Mouse (Mus musculus) liver (tissue): ENCODE measurements around the gene Dao.

ENCODE experiments used
- DNase-seq: peaks from one replicate; pipeline ENCODE4 v3.0.0-alpha.2; 2020; ENCODE audit warnings: mixed read lengths

Gene Dao

DNA sequence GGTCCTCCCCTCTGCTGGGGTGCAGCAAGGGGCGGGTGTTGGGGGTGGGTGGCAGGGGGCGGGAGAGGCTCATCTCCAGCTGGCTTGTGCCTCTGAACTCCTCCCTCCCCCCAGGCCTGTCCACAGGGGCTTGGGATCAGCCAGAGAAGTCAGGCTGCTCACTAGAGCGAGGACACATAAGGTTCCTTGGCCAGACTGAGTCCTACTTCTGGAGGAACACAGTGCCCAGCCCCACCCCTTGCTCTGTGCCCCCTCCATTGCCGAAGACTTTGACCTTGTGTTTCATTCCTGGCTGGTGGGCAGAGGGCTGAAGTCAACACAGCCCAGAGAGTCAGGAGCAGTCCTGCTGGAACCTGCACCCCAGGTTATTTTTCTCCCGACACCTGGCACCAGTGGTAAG lies at the start of gene Dao:
Gene Dao (plus strand): TSS at position 162 of the 400 bp plus-strand sequence.
- DNase-seq: no peak

DNA sequence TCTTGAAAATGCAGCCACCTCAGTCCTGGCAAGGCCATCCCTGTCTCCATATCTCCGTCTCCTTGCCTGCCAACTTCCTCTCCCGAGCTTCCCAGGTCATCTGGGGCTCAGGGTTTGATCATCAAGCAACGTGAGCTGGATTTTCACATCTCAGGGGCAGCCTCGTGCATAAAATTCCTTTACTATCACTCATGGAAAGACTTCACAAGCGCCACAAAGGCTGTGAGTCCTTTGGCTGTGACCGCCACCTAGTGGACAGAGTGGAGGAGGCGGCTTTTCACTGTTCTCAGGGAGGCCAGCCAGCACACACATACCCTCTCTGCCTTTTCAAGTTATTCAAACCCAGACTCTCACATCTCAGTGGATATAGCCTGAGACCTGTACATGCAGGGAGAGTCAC lies 49.1 kb upstream of the Dao start:
- peak; percentile 86 for DNase-seq

DNA sequence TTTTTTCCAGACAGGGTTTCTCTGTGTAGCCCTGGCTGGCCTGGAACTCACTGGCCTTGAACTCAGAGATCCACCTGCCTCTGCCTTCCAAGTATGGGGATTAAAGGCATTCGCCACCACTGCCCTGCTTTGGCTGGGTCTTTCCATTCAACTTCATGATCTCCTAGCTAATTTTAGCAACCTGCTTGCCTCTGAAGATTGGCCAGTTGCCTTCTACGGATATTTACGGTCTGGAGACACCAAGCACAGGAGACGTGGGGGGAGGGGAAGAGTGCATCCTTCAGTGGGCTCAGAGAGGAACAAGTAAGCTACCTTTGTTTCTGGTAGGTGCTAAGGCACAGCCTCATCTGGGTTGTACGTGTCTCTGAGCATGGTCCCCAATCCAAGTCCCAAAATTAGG lies 48.2 kb upstream of the Dao start:
- DNase-seq: no peak

DNA sequence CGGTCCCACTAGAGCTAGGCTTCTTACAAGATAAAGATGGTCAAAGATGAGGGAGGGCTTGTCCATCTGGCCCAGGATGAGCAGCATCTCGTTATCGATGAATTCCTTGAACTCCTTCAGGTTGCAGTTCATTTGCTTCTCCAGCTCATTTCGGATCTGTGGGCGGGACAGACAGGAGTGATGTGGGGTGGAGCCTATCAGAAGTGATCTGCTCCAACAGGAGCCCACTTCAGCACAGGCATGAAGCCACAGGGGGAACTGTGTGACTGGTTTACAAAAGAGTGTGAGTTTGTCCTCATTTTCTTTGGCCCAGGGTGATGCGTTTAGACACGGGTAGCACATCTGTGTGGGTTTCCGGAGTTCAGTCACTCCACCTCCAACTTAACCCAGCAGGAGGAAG lies 47.8 kb upstream of the Dao start:
- DNase-seq: no peak

DNA sequence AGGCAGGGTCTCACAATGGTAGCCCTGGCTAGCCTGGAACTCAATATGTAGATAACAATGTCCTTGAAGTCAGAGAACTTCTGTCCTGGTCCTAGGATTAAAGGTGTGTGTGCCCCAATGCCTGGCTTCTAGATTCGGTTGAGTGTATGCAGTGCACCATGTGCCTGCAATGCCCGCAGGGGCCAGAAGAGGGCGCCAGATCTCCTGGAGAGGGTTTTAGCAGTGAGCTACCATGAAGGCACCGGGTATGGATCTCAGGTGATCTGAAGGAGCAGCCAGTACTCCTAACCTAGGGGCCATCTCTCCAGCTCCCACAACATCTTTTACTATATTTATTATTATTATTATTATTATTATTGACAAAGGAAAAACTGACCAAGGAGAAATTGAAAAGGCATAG lies 47.0 kb upstream of the Dao start:
- peak; percentile 95 for DNase-seq

DNA sequence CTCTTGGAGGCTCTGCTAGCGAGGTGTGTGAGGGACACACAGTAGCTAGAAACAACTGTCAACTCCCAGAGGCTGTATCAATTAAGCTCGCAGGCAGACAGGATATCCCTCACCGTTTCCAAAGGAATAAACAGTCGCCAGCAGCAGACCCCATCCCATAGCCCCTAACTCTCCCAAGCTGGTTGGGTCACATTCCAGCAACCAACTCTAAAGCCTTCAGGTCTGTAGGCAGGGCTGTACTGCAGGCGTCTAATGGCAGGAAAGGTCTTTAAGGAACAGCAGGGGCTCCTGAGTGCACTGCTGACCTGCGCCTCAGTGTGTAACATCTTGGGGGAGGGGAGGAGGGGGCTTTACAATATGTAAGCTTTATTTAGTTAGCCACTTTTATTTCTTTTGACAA lies 44.5 kb upstream of the Dao start:
- DNase-seq: no peak

DNA sequence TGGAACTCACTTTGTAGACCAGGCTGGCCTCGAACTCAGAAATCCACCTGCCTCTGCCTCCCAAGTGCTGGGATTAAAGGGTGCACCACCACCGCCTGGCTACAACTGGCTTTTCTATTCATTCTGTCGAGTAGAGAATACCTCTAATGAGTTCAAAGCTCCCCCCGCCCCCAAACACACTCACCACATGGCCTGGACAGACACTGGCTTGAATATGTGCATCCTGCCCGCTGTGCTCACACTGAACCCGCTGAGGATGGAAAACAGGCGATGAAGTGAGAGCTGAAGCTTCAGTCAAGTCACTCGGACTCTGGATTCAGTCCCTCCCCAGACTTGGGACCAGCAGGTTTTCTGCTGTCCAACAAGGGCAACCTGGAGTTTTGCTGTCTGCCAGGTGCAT lies 43.1 kb upstream of the Dao start:
- no peak for DNase-seq

DNA sequence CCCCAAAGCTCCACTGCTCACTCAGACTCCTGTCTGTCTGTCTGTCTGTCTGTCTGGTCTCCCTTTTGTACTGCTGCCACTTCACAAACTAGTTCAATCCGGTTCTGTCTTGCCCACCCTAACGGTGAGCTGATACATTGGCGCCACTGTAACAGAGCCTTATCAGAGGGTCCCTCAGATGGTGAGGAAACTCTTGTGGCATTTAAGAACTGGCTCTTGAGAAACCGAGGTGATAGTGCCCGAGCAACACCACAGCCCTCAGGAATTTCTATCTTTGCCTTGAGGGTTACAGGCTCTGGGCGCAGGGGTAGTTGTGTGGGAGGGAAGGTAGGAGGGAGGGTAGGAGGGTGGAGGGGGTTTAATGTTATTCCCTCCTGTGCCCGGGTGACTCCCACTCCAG lies 41.7 kb upstream of the Dao start:
- no peak for DNase-seq

DNA sequence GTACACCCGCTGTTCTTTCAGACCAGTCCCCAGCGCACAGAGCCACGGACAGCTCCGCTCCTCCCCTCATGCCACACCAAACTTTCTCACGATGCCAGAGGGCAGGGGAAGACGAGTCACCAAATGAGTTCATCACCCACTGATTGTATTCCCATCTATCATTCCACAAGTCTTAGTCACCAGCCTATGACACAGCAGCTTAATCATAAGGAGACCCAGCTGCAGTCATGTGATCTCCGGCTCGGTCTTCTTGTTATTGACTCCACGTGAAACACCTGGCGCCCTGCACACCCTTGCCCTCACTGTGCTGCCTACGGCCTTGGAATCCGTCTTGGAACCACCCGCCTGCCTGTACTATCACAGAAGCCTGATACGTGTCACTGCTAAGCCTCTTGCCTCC lies 38.5 kb upstream of the Dao start:
- DNase-seq: no peak

DNA sequence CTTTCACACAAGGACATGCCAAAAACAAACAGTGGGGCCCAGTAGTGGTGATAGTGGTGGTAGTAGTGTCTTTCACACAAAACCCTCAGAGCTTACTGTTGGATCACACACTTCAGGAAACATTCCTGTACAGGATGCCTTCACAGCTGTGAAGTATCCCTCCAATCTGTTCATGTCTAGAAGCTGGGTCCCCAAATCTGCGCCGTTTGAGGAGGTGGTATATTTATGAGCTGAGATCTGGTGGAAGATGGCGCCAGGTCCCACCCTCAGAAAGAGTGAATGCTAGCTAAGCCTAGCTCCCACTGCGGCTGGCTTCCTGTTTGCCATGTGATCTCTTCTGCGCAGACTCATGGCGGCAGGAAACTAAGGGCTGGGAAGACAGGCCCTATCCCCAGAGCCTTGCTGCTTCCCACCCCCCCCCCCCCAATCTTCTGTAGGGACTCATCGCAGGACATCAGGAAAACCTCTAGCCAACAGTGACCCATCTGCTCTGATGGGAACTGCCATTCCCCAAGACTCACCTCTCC lies 37.8 kb upstream of the Dao start:
- no peak for DNase-seq

DNA sequence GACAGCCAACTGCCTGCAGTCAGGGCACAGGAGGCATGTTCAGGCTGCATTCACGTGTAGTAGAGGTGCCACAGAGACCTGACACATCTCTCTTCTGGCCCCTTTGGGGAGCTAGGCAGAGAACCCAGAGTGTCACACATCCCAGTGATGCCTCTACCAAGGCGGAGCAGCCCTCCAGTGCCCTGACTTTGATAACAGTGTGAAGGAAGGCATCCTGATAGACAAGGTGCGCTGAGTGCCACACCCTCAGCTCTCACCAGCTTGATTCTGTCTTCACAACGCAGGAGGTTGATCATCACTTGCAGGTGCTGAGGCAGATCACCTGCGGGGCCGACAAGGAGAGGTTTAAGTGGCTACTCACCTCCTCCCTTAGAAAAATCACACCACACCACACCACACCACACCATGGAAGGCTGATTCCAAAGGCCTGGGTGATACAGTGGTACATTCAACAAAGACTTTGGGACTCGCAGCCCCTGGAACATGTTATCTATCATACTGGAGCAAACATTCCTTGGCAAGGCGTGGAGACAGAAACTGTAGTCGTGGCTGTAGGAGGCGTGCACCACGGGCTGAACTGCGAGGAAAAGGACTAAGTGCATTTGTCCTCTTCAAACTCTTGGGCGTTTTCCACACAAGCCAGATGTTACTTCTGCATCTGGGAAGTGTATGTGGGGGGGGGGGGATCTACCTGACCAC lies 36.9 kb upstream of the Dao start:
- DNase-seq: peak; percentile 33

DNA sequence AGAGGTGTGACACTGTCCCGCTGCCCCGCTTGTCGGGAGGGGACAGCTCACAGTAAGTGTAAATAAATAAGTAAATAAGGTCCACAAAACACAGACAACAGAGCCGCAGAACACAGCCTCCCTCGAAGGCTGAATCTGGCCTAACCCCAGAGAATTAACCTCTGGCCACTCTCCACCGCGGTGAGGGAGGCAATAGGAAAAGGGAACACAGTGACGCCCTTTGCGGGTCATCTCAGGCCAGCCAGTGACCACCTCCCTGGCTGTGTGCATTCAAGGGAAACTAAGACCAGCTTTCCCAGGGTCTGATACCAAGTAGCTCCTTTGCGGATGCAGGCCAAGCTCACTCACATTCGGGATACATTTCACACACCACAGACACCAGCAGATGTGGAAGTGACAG lies 35.1 kb upstream of the Dao start:
- DNase-seq: no peak

DNA sequence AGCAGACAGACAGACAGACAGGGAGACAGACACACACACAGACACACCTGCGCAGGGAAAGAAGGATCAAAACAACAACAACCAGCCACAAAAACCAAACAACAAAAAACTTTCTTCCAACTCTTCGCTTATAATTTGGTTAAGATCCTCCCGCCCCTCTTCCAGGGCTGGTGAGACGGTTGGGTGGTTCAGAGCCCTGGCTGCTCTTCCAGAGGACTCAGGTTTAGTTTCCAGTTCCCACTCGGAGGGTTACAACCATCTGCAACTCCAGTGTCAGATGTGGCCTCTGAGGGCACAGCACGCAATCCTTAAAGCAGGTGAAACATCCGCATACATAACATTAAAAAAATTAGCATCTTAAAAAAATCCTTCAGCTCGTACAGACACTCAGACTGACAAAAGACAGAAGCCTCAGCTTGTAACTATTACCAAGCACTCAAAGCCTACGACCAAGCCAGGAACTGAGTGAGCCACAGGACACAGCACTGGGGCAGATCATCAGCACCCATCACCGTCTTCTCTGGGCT lies 32.0 kb upstream of the Dao start:
- no peak for DNase-seq

DNA sequence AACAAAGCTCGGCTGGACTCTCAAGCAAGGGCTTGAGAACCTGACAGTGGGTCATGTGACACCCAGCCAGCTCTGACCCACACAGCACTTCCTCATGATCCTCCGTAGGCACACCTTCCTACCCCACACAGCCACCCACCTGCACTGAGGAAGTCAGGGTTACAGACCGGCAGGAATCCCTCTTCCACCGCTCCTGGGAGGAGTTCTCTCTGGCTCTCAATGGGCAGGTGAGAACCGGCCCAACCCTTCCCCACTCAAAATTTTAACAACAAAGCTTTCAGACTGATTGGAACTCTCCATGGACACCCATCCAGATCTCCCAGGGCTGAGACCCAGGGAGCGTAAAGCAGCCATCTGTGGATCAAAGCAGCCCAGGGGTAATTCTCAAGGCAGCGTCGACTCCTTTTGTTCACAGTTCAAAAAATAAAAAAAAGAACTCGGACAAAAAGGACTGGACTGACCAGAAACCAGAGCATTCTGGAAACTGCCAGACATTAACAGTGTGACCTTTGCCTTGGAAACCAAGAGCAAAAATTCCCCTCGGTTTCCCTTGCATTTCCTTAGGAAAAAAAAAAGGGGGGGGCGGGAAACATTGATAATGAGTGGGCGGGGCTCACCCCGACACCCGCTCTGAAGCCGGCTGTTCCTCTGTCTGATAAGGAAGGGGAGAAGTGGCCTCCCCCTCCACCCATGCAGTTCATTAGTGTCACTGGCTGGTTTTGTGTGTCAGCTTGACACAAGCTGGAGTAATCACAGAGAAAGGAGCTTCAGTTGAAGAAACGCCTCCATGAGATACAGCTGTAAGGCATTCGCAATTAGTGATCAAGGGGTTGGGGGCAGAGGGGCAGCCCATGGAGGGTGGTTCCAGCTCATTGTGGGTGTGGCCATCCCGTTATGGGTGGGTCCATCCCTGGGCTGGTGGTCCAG lies 30.7 kb upstream of the Dao start:
- DNase-seq: peak; percentile 89

DNA sequence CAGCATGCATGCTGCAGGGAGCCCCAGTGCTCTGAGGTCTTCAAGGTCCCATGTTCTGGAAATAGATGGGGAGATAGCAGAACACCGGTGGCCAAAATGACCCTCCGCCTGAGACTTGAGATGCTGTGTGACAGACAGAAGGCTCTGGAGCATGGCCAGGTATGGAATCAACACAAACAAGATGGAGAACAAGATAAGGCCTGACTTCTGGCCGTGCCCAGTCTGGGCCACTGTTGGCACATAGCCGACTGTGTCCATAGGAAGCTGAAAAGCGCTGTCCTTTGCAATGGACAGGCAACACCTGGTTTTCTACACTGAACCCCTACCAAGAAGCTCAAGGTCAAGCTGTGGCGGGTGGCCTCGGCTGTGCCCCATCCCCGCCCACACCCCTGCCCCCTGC lies 29.7 kb upstream of the Dao start:
- peak; percentile 41 for DNase-seq

DNA sequence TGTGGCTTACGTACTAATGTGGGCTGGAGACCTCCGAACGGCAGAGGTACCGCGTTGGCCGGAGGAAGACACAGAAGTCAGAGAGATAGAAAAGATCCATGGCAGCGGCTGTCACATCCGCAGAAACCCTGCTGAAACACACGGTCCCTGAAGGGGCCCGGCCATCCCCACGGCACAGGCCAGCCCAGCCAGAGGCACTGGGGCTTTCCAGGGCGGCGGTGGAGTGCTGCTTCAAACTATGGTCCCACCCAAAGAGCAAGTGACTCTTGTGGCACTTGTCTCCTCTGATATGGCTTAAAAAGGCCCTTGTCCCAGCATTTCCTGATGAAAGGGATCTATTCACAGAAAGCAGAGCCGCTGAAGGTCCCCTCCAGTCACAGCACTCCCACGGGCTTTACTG lies 28.9 kb upstream of the Dao start:
- DNase-seq: peak; percentile 79

DNA sequence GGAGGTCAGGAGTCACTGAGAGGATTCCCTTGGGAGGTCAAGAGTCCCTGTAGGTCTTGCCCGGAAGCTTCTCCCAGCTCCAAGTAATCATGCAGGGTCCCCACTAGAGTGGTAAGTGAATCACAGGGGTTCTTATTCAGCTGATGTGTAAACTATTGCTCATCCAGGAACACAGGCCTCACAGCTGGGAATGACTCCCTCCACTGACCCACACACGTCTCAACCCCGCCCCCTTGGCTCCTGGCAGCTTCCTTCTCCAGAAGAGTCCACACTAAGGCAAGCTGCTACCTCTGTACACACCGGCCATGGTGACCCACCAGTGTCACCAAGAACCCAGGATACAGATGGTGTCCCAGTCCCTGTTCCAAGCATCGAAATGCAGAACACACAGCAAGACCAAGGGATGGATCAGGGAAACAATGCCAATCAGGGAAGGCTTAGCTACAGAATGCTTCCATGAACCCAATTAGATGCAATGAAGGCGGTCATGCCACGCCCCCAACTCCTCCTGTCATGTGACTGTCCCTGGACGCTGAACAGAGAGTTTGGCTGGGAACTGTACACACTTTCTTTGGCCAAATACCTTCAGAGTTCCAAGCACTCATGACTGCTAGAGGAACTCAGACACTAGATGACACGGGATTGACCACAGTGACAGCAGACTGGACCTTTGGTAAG lies 27.8 kb upstream of the Dao start:
- DNase-seq: peak; percentile 81

DNA sequence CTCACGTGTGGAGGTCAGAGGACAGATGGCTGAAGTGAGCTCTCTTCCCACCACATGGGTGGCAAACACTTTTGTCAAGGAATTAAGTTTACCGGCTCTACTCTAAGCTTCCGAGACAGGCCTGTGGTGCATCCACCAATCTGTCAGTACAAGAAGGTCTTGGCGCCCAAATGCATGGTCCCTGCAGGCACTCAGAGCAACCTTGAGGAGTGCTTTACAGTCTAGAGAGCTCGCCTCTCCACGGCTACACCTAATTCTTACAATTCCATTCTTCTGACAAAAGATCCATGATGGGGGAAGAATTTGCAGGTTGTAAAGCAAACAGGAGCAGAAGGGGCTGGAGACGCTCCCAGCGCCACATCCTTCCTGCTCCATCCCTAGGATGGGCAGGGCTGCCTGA lies 26.9 kb upstream of the Dao start:
- DNase-seq: no peak

DNA sequence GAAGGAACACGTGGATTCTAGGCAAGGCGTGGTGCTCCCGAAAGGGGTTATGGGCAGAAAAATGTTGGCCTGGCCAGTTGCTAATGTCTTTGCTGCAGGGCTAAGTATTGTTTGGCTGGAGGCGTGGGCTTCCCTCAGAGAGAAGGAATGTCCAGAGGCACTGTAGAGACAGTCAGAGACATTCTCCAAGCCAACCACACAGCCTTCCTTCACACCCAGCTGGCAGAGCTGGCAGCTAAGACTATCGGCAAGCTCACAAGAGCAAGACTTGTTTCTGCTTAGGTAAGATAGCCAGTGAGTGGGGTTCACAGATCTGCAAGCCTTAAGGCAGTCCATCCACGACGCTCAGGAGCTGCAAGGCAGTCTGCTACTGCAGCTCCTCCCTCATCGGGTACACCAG lies 26.2 kb upstream of the Dao start:
- peak; percentile 76 for DNase-seq

DNA sequence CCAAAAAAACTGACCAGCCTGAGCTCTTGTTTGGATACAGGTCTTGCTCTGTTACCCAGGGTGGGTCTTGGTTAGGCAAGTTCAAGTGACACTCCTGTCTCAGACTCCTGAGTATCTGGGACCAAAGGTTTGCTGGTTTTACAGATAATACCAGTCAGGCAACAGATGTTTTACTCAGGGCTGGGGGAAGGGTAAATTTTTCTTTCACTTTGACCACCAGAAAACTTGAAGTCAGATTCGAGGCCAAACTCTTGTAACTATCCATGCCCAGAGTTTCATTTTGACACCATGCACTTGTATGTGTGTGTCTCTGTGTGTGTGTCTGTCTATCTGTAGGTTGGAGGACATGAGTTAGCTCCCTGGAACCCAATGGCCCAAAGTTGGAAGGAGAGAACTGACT lies 23.0 kb upstream of the Dao start:
- DNase-seq: peak; percentile 38

DNA sequence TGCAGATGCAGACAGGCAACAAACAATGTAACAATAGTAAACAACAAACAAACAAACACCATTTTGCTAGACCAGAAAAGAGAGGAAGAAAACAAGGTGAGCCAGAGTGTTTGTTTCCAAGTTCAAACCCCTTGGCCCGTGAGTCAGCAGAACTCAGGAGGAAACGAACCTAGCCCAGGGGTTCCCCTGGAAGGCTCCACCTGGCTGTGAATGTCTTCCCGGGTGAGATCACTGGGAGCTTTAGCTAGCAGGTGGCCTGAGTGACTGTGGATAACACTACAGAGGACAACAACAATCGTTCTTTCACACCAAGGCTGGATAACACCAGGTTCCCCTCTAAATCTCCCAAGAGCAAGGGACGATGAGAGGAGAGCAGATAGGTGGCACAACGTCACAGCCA lies 22.3 kb upstream of the Dao start:
- peak; percentile 60 for DNase-seq

DNA sequence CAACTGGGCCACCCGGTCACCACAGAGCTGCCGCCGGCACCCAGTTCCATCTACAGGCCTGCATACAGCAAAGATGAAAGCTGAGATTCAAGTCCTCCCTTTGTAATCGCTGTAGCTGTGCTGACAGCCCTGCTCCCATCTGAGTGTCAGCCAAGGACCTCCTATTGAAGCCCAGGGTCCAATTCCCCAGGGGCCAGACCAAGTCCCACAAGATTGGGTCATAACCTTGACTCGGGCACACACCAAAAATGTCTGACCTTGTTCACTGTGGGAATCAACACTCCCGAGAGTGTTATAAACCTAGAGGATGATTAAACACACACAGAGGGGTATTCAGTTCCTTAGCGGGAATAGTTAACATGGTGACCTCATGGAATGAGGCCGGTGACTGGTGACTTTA lies 21.7 kb upstream of the Dao start:
- DNase-seq: no peak

DNA sequence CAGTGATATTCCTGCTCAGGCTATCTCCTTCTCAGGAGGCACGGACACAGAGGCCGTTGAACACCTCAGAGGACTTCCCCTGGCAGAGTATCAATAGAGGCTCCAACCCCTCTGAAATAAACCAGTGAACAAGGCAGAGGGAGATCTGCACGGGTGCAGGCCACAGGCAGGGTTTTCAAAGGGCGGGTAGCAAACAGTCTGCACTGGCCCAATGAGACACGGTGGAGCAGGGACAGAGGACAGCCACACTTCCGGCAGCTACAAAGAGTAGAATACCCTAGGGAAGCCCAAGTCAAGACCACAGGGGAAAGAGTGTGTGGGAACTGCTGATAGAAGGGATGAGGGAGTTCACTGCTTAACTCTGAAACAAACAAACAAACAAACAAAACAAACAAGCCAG lies 20.0 kb upstream of the Dao start:
- DNase-seq: peak; percentile 44
